Mouse (Mus musculus): ENCODE data around the gene Glt6d1.

- TF ChIP-seq POLR2A (IDR thresholded peaks at IDR 0.05; ENCODE audit: borderline replicate concordance, low read depth, low read length) (no peak), CTCF (IDR thresholded peaks at IDR 0.05; ENCODE audit: low read depth, low read length) (no peak)
Measured at GRCm38 (mm10) chr2:25828344-25828947, 12.8 kb upstream of the Glt6d1 start.

All from bone marrow macrophage, adult 2 months (primary cell).